Mouse (Mus musculus) kidney, adult 2 months (tissue): Measurements from ENCODE around the gene Cdk5rap2.

Source experiments
- CTCF ChIP-seq: fragments of 200-500 bp; conservative IDR thresholded peaks from 2 replicates; pipeline ENCODE4 v1.5.1; 2011; ENCODE audit warnings: low read depth, mild to moderate bottlenecking, control low read depth, low read length, moderate library complexity, mixed read lengths; ENCODE audit not compliant: insufficient read depth, insufficient read length
- POLR2A ChIP-seq: fragments of 200-500 bp; IDR thresholded peaks from one replicate; pipeline ENCODE4 v1.6.1; 2011; ENCODE audit warnings: low read depth, low read length, control low read depth

DNA sequence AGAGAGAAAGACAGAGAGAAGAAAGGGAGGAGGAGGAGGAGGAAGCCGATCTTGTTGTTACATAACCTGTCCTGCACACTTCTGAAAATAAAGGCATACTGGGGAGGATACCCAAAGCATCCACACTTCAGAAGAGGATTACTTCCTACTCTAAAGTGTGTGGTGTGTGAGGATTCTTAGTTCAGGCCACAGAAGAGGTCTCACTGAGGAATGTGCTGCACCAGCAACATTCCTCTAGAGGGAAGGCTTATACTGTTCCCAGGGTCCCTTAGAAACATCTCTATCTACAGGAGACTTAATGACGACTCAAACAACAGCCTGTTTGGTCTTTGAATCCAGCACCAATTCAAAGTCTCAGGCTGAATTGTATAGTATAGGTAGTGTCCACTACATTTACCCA is 10.0 kb upstream of the Cdk5rap2 start:
- TF ChIP-seq CTCF: no peak
- TF ChIP-seq POLR2A: no peak
